In the genomic region with DNA sequence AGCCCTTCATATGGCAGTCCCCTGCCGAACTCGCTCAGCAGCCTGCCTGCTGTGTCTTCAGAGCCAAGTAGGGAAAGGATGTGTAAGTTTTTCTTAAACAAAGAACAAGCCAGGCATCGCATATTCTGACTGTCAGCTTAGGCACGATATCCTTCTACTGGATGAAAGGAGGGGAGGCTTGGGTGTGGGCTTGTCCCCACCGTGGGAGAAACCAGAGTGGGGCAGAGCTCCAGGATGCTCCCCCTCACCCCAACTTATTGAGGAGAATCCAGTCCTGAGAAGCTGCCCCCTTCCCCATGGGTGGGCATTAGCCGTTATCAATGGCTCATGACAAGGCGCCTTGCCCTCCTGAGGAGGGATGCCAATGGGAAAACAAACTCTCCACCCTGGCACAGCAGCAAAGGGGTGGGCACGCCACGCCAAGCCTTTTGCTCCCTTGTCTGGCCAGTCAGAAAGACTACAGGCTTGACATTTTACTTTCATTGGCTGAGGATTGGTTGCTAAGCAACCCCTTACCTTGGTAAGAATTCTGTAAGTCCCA, we compare ENCODE assay signal across 8 mouse cellular contexts. TPM values are rescaled to one million over a fixed set of nuclear protein-coding genes. Genes with fewer than 3 reads are reported as not detected.
DNase-seq lines count a peak whose midpoint lies in the region; ATAC-seq and TF ChIP-seq lines count a peak whose summit lies in the region.
"Had no signal": no experiment of that assay in that cellular context is flagged by ENCODE, and none has a peak within 500 bp of the region (broad histone marks: within the 10 kb centered on the region; RNA-seq: fewer than 3 reads in every experiment).

No protein-coding gene starts in this region.

- 6% methylated on average over 9 of the region's 9 CpGs for WGBS in forebrain, postnatal 0 days
- 27% methylated on average over 9 of the region's 9 CpGs for WGBS in neural tube, embryonic 13.5 days
- 44% methylated on average over 9 of the region's 9 CpGs for WGBS in heart, adult 2 months

- peak overlapping the region; percentile 85 for H3K27ac ChIP-seq in forebrain, postnatal 0 days (ENCODE audit: low read depth, low read length)
- H3K27ac ChIP-seq in neural tube, embryonic 13.5 days (replicated peaks) = peak overlapping the region; percentile 19; the same call in 1 of the 2 replicates
- no peak overlapping the region for H3K27ac ChIP-seq in heart, adult 2 months

- H3K27me3 ChIP-seq in forebrain, postnatal 0 days (ENCODE audit: insufficient read depth, low read length) = no peaks in the 10 kb centered on the region
- no peaks in the 10 kb centered on the region for H3K27me3 ChIP-seq in neural tube, embryonic 13.5 days
- H3K27me3 ChIP-seq in heart, adult 2 months (ENCODE audit: control insufficient read depth, insufficient read depth, low read length) = no peaks in the 10 kb centered on the region

- no peak for TF ChIP-seq EP300 in heart, adult 2 months (IDR thresholded peaks at IDR 0.05; ENCODE audit: insufficient read depth, low read depth, low read length)

- intact Hi-C loops in heart, adult 2 months (cut with DNase I) = no loop called here

- H3K79me2 ChIP-seq in heart, adult 2 months (replicated peaks; ENCODE audit: control insufficient read depth, insufficient read depth, low read length) = no peaks in the 10 kb centered on the region

- ATAC-seq in forebrain, postnatal 0 days = peak; percentile 93
- ATAC-seq in neural tube, embryonic 13.5 days (ENCODE audit: low read depth) = peak; percentile 95

- no peak for TF ChIP-seq CTCF in brain, embryonic 14.5 days (IDR thresholded peaks at IDR 0.05; ENCODE audit: borderline replicate concordance, extremely low read depth, insufficient read depth, insufficient read length)
- no peak for TF ChIP-seq CTCF in forebrain, postnatal 0 days (IDR thresholded peaks at IDR 0.05; ENCODE audit: low read depth)
- no peak for TF ChIP-seq CTCF in heart, adult 2 months (IDR thresholded peaks at IDR 0.05)

- H3K4me2 ChIP-seq in forebrain, postnatal 0 days (ENCODE audit: low read depth) = peak overlapping the region; percentile 58
- H3K4me2 ChIP-seq in neural tube, embryonic 13.5 days = peak overlapping the region; percentile 46

- no peak for TF ChIP-seq POLR2A in brain, embryonic 14.5 days (IDR thresholded peaks at IDR 0.05; ENCODE audit: borderline replicate concordance, extremely low read depth, insufficient read depth, insufficient read length, poor library complexity, severe bottlenecking)
- no peak for TF ChIP-seq POLR2A in heart, adult 2 months (IDR thresholded peaks at IDR 0.05; ENCODE audit: insufficient read depth, low read depth, low read length)

- peak; percentile 90 for DNase-seq in brain, embryonic 14.5 days (ENCODE audit: low read depth)
- peak; percentile 80 for DNase-seq in forebrain, postnatal 0 days
- DNase-seq in left cerebral cortex, adult 11 months (ENCODE audit: low spot score) = peak; percentile 32
- no peak for DNase-seq in heart, adult 2 months
- no peak for DNase-seq in adrenal gland, postnatal 14 days
- no peak for DNase-seq in kidney, adult 18-20 months

- no peaks in the 10 kb centered on the region for H3K9me3 ChIP-seq in forebrain, postnatal 0 days (ENCODE audit: low read length)
- H3K9me3 ChIP-seq in neural tube, embryonic 13.5 days = no peaks in the 10 kb centered on the region

- no peaks in the 10 kb centered on the region for H3K36me3 ChIP-seq in forebrain, postnatal 0 days (ENCODE audit: insufficient read depth)
- H3K36me3 ChIP-seq in neural tube, embryonic 13.5 days = no peaks in the 10 kb centered on the region
- H3K36me3 ChIP-seq in heart, adult 2 months (ENCODE audit: control insufficient read depth, insufficient read depth, low read length) = no peaks in the 10 kb centered on the region

- peak overlapping the region; percentile 23 for H3K4me3 ChIP-seq in forebrain, postnatal 0 days (ENCODE audit: low read depth, low read length)
- no peak overlapping the region for H3K4me3 ChIP-seq in neural tube, embryonic 13.5 days
- no peak overlapping the region for H3K4me3 ChIP-seq in heart, adult 2 months
- H3K4me3 ChIP-seq: erythroblast, embryonic 14.5 days had no signal

- peaks cover 6% of the 10 kb centered on the region; the same call in 1 of the 2 replicates for H3K4me1 ChIP-seq in forebrain, postnatal 0 days (ENCODE audit: insufficient read depth)
- peaks cover 20% of the 10 kb centered on the region for H3K4me1 ChIP-seq in neural tube, embryonic 13.5 days (replicated peaks)
- no peaks in the 10 kb centered on the region for H3K4me1 ChIP-seq in heart, adult 2 months (ENCODE audit: control insufficient read depth, insufficient read depth, low read length)

- peak overlapping the region; percentile 51; the same call in 1 of the 2 replicates for H3K9ac ChIP-seq in forebrain, postnatal 0 days
- no peak overlapping the region; the same call in 1 of the 2 replicates for H3K9ac ChIP-seq in neural tube, embryonic 13.5 days
- no peak overlapping the region for H3K9ac ChIP-seq in heart, adult 2 months (ENCODE audit: low read depth, low read length)

RNA-seq across cellular contexts. Expression of a gene that starts 10.1 kb away (rescaled TPM):
- polyA plus RNA-seq in brain, embryonic 14.5 days (2012; rRNA removed) = 7.6 and 10.3 TPM in 2 replicates
- total RNA-seq in forebrain, postnatal 0 days (2014; rRNA removed) = 25.9 and 46.0 TPM in 2 replicates
- polyA plus RNA-seq in forebrain, postnatal 0 days (2015; fragmentation: Nextera tagmentation; extraction: Ambion mirVana) = 30.1 and 43.3 TPM in 2 replicates
- 20.9 and 22.1 TPM in 2 replicates for polyA plus RNA-seq in neural tube, embryonic 13.5 days (2015; fragmentation: Nextera tagmentation; extraction: Ambion mirVana)
- total RNA-seq in heart, adult 2 months (2021) = 10 to 100 TPM; 64.2 to 67.0 TPM
- polyA plus RNA-seq in heart, adult 2 months (2012; rRNA removed) = 81.3 and 125 TPM in 2 replicates
- total RNA-seq in adrenal gland, postnatal 14 days (2021) = 14.8 and 15.8 TPM in 2 replicates
- polyA plus RNA-seq: erythroblast, embryonic 14.5 days had no signal

Comparison
In these comparisons a context has a peak if more than half of its experiments do, and no peak if none do; other contexts are left out.
1. DNase-seq: peak in brain, embryonic 14.5 days (single experiment), forebrain, postnatal 0 days (single experiment) and left cerebral cortex, adult 11 months (single experiment); none in heart, adult 2 months (0 of 2), adrenal gland, postnatal 14 days (single experiment) and kidney, adult 18-20 months (single experiment).